Mouse (Mus musculus) spleen, adult 12 weeks (tissue): ENCODE results near the gene Bcap31.

Experiments
- DNase-seq: peaks from one replicate; pipeline ENCODE4 v3.0.0; 2022; ENCODE audit warnings: low spot score

Bcap31 gene

GRCm38 (mm10) chrX:73676668-73677067, 39.3 kb downstream of the Bcap31 start:
- DNase-seq: no peak

GRCm38 (mm10) chrX:73675231-73675630, 40.7 kb downstream of the Bcap31 start:
- DNase-seq: no peak

- DNase-seq: no peak
Measured at GRCm38 (mm10) chrX:73673968-73674661, 41.9 kb downstream of the Bcap31 start.

- no peak for DNase-seq
Measured at GRCm38 (mm10) chrX:73673619-73673967, 42.4 kb downstream of the Bcap31 start.

GRCm38 (mm10) chrX:73672879-73673618, 42.9 kb downstream of the Bcap31 start, which contains the start of gene Slc6a8:
Slc6a8 (plus strand) TSS chrX:73673150.
- no peak for DNase-seq

GRCm38 (mm10) chrX:73672031-73672431, 43.9 kb downstream of the Bcap31 start:
- DNase-seq: no peak

GRCm38 (mm10) chrX:73663143-73663542, 52.8 kb downstream of the Bcap31 start:
- DNase-seq: no peak

- DNase-seq: no peak
Measured at GRCm38 (mm10) chrX:73660284-73660665, 55.7 kb downstream of the Bcap31 start.

- no peak for DNase-seq
Measured at GRCm38 (mm10) chrX:73659575-73660283, 56.2 kb downstream of the Bcap31 start, which contains the start of gene Pnck. Pnck (minus strand) TSS chrX:73660117.

- DNase-seq: no peak
Measured at GRCm38 (mm10) chrX:73658936-73659574, 56.9 kb downstream of the Bcap31 start.

GRCm38 (mm10) chrX:73658391-73658790, 57.6 kb downstream of the Bcap31 start:
- DNase-seq: no peak

GRCm38 (mm10) chrX:73655529-73655928, 60.4 kb downstream of the Bcap31 start:
- DNase-seq: no peak

- no peak for DNase-seq
Measured at GRCm38 (mm10) chrX:73654177-73654576, 61.8 kb downstream of the Bcap31 start.

GRCm38 (mm10) chrX:73653392-73653791, 62.6 kb downstream of the Bcap31 start:
- DNase-seq: no peak

- no peak for DNase-seq
Measured at GRCm38 (mm10) chrX:73650869-73651268, 65.1 kb downstream of the Bcap31 start.

- no peak for DNase-seq
Measured at GRCm38 (mm10) chrX:73645121-73645520, 70.9 kb downstream of the Bcap31 start.

GRCm38 (mm10) chrX:73639901-73640469, 76.0 kb downstream of the Bcap31 start:
- DNase-seq: no peak

GRCm38 (mm10) chrX:73639255-73639675, 76.7 kb downstream of the Bcap31 start, which contains the start of gene Dusp9:
Dusp9 (plus strand) TSS chrX:73639419.
- DNase-seq: no peak

- no peak for DNase-seq
Measured at GRCm38 (mm10) chrX:73637415-73637814, 78.6 kb downstream of the Bcap31 start.
